Mouse (Mus musculus) CH12F3 (cell line): Measurements from ENCODE around the gene Arpc1b.

Experiments used
- in situ Hi-C: fragments of 300-500 bp; cut with MboI; formaldehyde crosslinking; loops from 2 replicates; pipeline ENCODE4 v1.14.3; 2020; ENCODE audit warnings: low sequenced_read_pairs

Arpc1b gene

DNA sequence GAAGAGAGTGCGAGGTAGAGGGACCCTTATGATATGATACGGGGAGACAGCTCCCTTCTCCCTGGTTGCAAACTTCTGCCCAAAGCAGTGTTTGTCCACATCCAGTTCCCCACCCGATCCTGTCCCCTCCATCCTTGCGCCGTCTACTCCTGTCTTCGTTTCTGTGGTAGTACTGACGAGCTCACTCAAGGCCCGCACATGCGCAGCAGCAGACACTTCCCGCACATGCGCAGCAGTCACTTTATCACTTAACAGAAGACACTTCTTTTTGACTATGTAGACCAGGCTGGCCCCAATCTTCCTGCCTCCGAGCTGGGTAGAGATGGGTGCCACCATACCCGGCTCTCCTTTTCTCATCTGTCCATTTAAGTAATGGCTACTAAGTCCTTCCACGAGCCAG is 47.3 kb downstream of the Arpc1b start:
- in situ Hi-C loops, result no loop called here

DNA sequence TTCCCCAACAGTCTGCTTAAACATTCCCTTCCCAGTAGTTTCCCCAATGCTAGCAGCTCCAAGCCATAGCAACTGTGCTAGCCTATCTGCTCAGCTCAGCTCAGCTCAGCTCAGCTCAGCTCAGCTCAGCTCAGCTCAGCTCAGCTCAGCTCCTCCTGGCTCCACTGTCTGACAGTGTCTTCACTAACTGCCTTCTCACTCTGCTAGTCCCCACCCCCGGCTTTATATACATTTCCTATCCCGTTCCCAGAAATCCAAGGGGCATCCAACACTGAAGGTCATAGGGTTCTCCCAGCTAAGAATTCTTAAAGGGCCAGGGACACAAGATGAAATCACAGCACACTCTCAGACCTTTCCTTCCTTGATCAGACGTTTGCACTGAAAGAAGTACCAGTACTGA is 50.7 kb downstream of the Arpc1b start:
- in situ Hi-C loops, result no loop called here

DNA sequence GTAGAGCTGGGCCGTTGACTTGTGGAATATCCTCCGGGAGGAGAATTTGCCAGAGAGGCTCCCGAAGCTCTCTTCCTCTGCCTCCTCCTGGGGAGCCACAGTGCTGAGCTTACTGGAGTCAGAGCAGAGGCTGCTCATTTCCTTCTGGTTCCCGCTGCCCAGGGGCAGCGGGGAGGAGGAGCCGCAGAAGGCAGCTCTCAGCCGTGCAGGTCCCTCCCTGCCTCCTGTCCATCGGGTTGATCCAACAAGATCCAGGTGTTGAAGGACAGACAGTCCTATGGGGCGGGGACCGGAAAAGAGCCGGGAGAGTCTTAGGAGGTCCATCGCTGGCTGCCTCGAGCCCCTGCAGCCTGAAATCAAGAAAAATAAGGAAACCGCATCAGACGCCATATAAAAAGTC is 51.2 kb downstream of the Arpc1b start:
- in situ Hi-C loops, result no loop called here

- in situ Hi-C loops, result no loop called here
Measured at GRCm38 (mm10) chr5:145166536-145167305, 52.7 kb downstream of the Arpc1b start, which contains the start of the genes Ptcd1 and Cpsf4. TSS of gene Ptcd1 (minus strand) at chr5:145167108. TSS of gene Cpsf4 (plus strand) at chr5:145167213.

DNA sequence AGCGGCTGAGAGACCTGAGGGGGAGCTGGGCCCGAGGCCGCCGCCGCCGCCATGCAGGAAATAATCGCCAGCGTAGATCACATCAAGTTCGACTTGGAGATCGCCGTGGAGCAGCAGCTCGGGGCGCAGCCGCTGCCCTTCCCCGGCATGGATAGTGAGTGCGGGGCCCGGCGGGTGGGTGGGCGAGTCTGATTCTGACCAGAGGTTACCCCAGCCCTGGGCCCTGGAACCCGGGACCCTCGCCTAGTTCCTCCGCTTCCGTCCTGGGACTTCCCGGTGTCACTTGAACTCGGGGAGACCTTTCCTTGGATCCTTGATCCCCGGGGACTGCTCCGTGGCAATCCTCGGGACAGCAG is 53.3 kb downstream of the Arpc1b start:
- in situ Hi-C loops, result no loop called here

GRCm38 (mm10) chr5:145178461-145178980 is 64.5 kb downstream of the Arpc1b start:
- in situ Hi-C loops, result no loop called here
